Mouse (Mus musculus): ENCODE data around the gene Kif9.

GRCm38 (mm10) chr9:110536636-110537035, 59.9 kb downstream of the Kif9 start:
- TF ChIP-seq POLR2A (IDR thresholded peaks at IDR 0.05; ENCODE audit: insufficient read depth, low read length) = no peak
- no peak for TF ChIP-seq CTCF (IDR thresholded peaks at IDR 0.05; ENCODE audit: low read depth, low read length)
